Mouse (Mus musculus) limb, embryonic 10.5 days (tissue): ENCODE measurements around the gene Mettl7a1. TPM values are rescaled to one million over a fixed set of nuclear protein-coding genes. Genes with fewer than 3 reads are reported as not detected.
"Not testable (repeated sequence)": the region's sequence is repeated elsewhere in the genome, so short reads cannot be mapped to it uniquely, and the experiment has no call there.

Experiments
- DNase-seq: peaks from one replicate; pipeline ENCODE4 v3.0.0-alpha.2; 2017; ENCODE audit warnings: low spot score
- H3K27ac ChIP-seq: fragments of 300-500 bp; sonication (generic); 2 replicates; pipeline ENCODE4 v1.5.1; 2016; ENCODE audit warnings: mild to moderate bottlenecking
- H3K27me3 ChIP-seq: fragments of 300-500 bp; sonication (generic); 2 replicates; pipeline ENCODE4 v1.6.1; 2016; ENCODE audit warnings: low read depth, mild to moderate bottlenecking; ENCODE audit not compliant: poor library complexity, severe bottlenecking
- H3K36me3 ChIP-seq: fragments of 300-500 bp; sonication (generic); 2 replicates; pipeline ENCODE4 v1.6.1; 2016; ENCODE audit warnings: mild to moderate bottlenecking, moderate library complexity
- H3K4me1 ChIP-seq: fragments of 300-500 bp; sonication (generic); 2 replicates; pipeline ENCODE4 v1.6.1; 2016
- H3K4me3 ChIP-seq: fragments of 300-500 bp; sonication (generic); 2 replicates; pipeline ENCODE4 v1.5.1; 2016; ENCODE audit warnings: mild to moderate bottlenecking, moderate library complexity
- H3K9me3 ChIP-seq: fragments of 300-500 bp; sonication (generic); replicated peaks from 2 replicates; pipeline ENCODE4 v1.6.1; 2016; ENCODE audit warnings: mild to moderate bottlenecking
- WGBS: fragments of 180-500 bp; shearing (Covaris S2); methylation state at CpG from one replicate; pipeline ENCODE4 v1.1.7; 2016; 5-methylcytosine and 5-hydroxymethylcytosine counted together
- polyA plus RNA-seq: library from polyadenylated mRNA; unstranded; fragments of >200 nt; fragmentation: Nextera tagmentation; extraction: Ambion mirVana; gene quantifications from 2 replicates; pipeline ENCODE4 v1.2.1, GENCODE M21; 2016

Mettl7a1 gene
- polyA plus RNA-seq, 1 experiment from 2014 or later, result 2.7 TPM

- peaks cover 9% of the 10 kb centered on the region for H3K36me3 ChIP-seq
- H3K4me1 ChIP-seq, result no peaks in the 10 kb centered on the region
- no peak for DNase-seq
- H3K9me3 ChIP-seq, result no peaks in the 10 kb centered on the region
- H3K27me3 ChIP-seq, result no peaks in the 10 kb centered on the region
- WGBS, result 91% methylated on average over 2 of the region's 2 CpGs
- H3K27ac ChIP-seq, result no peak overlapping the region
- no peak overlapping the region for H3K4me3 ChIP-seq
Observed at GRCm38 (mm10) chr15:100312346-100312745, 8.4 kb downstream of the Mettl7a1 start.

GRCm38 (mm10) chr15:100314448-100315145 lies 10.7 kb downstream of the Mettl7a1 start:
- H3K27me3 ChIP-seq, result no peaks in the 10 kb centered on the region
- no peaks in the 10 kb centered on the region for H3K9me3 ChIP-seq
- WGBS, result 91% methylated on average over 5 of the region's 5 CpGs
- peaks cover 9% of the 10 kb centered on the region for H3K36me3 ChIP-seq
- H3K27ac ChIP-seq, result no peak overlapping the region
- H3K4me1 ChIP-seq, result no peaks in the 10 kb centered on the region
- no peak overlapping the region for H3K4me3 ChIP-seq
- DNase-seq, result no peak

GRCm38 (mm10) chr15:100318014-100318671 lies 14.2 kb downstream of the Mettl7a1 start:
- not testable (repeated sequence) for H3K27ac ChIP-seq, DNase-seq, H3K27me3 ChIP-seq, H3K36me3 ChIP-seq, H3K9me3 ChIP-seq, H3K4me1 ChIP-seq, H3K4me3 ChIP-seq
- WGBS, result 68% methylated on average over 4 of the region's 4 CpGs

GRCm38 (mm10) chr15:100319884-100320283 lies 15.9 kb downstream of the Mettl7a1 start:
- Histone ChIP-seq H3K9me3 (no peaks in the 10 kb centered on the region), H3K4me1 (no peaks in the 10 kb centered on the region), H3K4me3 (no peak overlapping the region), H3K27me3 (no peaks in the 10 kb centered on the region), H3K27ac (no peak overlapping the region), H3K36me3 (peaks cover under 1% of the 10 kb centered on the region; the same call in 1 of the 2 replicates)
- DNase-seq, result no peak
- 80% methylated on average over 1 of the region's 1 CpGs for WGBS

- no peak overlapping the region for H3K27ac ChIP-seq
- H3K27me3 ChIP-seq, result no peaks in the 10 kb centered on the region
- 66% methylated on average over 9 of the region's 9 CpGs for WGBS
- H3K4me3 ChIP-seq, result no peak overlapping the region
- H3K36me3 ChIP-seq, result no peaks in the 10 kb centered on the region
- DNase-seq, result no peak
- H3K4me1 ChIP-seq, result no peaks in the 10 kb centered on the region
- H3K9me3 ChIP-seq, result no peaks in the 10 kb centered on the region
Observed at GRCm38 (mm10) chr15:100320295-100320905, 16.5 kb downstream of the Mettl7a1 start.

GRCm38 (mm10) chr15:100321134-100321533 lies 17.2 kb downstream of the Mettl7a1 start:
- no peak overlapping the region for H3K4me3 ChIP-seq
- DNase-seq, result no peak
- H3K36me3 ChIP-seq, result no peaks in the 10 kb centered on the region
- H3K27ac ChIP-seq, result no peak overlapping the region
- H3K9me3 ChIP-seq, result no peaks in the 10 kb centered on the region
- 51% methylated on average over 5 of the region's 5 CpGs for WGBS
- no peaks in the 10 kb centered on the region for H3K4me1 ChIP-seq
- H3K27me3 ChIP-seq, result no peaks in the 10 kb centered on the region

GRCm38 (mm10) chr15:100324021-100324591 lies 20.2 kb downstream of the Mettl7a1 start:
- H3K4me1 ChIP-seq, result peaks cover 2% of the 10 kb centered on the region; the same call in 1 of the 2 replicates
- H3K27ac ChIP-seq, result no peak overlapping the region
- no peaks in the 10 kb centered on the region for H3K27me3 ChIP-seq
- H3K9me3 ChIP-seq, result no peaks in the 10 kb centered on the region
- 78% methylated on average over 12 of the region's 12 CpGs for WGBS
- no peaks in the 10 kb centered on the region for H3K36me3 ChIP-seq
- no peak overlapping the region for H3K4me3 ChIP-seq
- no peak for DNase-seq

- H3K36me3 ChIP-seq, result no peaks in the 10 kb centered on the region
- H3K4me3 ChIP-seq, result no peak overlapping the region
- H3K4me1 ChIP-seq, result peaks cover 3% of the 10 kb centered on the region; the same call in 1 of the 2 replicates
- 94% methylated on average over 3 of the region's 3 CpGs for WGBS
- no peak overlapping the region for H3K27ac ChIP-seq
- H3K27me3 ChIP-seq, result no peaks in the 10 kb centered on the region
- no peak for DNase-seq
- no peaks in the 10 kb centered on the region for H3K9me3 ChIP-seq
Observed at GRCm38 (mm10) chr15:100325235-100325634, 21.3 kb downstream of the Mettl7a1 start.

- not testable (repeated sequence) for H3K36me3 ChIP-seq, H3K27ac ChIP-seq, DNase-seq, H3K9me3 ChIP-seq, H3K4me1 ChIP-seq, H3K4me3 ChIP-seq, H3K27me3 ChIP-seq
- WGBS, result 66% methylated on average over 4 of the region's 4 CpGs
Observed at GRCm38 (mm10) chr15:100328089-100328488, 24.1 kb downstream of the Mettl7a1 start.

- H3K4me3 ChIP-seq, DNase-seq, H3K27me3 ChIP-seq, H3K36me3 ChIP-seq, H3K9me3 ChIP-seq, H3K4me1 ChIP-seq, H3K27ac ChIP-seq: not testable (repeated sequence)
- 19% methylated on average over 10 of the region's 10 CpGs for WGBS
Observed at GRCm38 (mm10) chr15:100329336-100329735, 25.4 kb downstream of the Mettl7a1 start.

GRCm38 (mm10) chr15:100330739-100331138 lies 26.8 kb downstream of the Mettl7a1 start:
- Histone ChIP-seq H3K27me3 (no peaks in the 10 kb centered on the region), H3K4me3 (no peak overlapping the region), H3K9me3 (no peaks in the 10 kb centered on the region), H3K27ac (no peak overlapping the region), H3K4me1 (peaks cover 6% of the 10 kb centered on the region; the same call in 1 of the 2 replicates), H3K36me3 (no peaks in the 10 kb centered on the region)
- 46% methylated on average over 7 of the region's 7 CpGs for WGBS
- DNase-seq, result no peak

- H3K4me1 ChIP-seq, H3K27me3 ChIP-seq, H3K4me3 ChIP-seq, H3K27ac ChIP-seq, H3K9me3 ChIP-seq, H3K36me3 ChIP-seq, DNase-seq: not testable (repeated sequence)
- 52% methylated on average over 3 of the region's 10 CpGs for WGBS
Observed at GRCm38 (mm10) chr15:100332077-100332961, 28.4 kb downstream of the Mettl7a1 start.
